Mouse (Mus musculus) liver, embryonic 14.5 days (tissue): ENCODE data around the gene Man1c1. TPM values are rescaled to one million over a fixed set of nuclear protein-coding genes. Genes with fewer than 3 reads are reported as not detected.
A peak's percentile ranks its signal among the peaks of the same experiment; 100 is the strongest.

Experiments used
- ATAC-seq: fragments of 200-750 bp; cut with Nextera tagmentation; 2 replicates; pipeline ENCODE4 v1.8.0; 2017; ENCODE audit warnings: moderate number of reproducible peaks, mild to moderate bottlenecking, moderate library complexity; ENCODE audit not compliant: insufficient read depth
- DNase-seq, 3 experiments: peaks; one replicate each; pipeline ENCODE4 v3.0.0-alpha.2; 2012 to 2013; ENCODE audit warnings: low read depth in 3 of 3, low spot score in 3 of 3
- H3K27ac ChIP-seq: fragments of 300-500 bp; sonication (generic); 2 replicates; pipeline ENCODE4 v1.5.1; 2014; ENCODE audit warnings: moderate library complexity, mild to moderate bottlenecking, control low read depth, inconsistent platforms
- H3K27me3 ChIP-seq: fragments of 300-500 bp; sonication (generic); 2 replicates; pipeline ENCODE4 v1.6.1; 2014; ENCODE audit warnings: mild to moderate bottlenecking, low read length, moderate library complexity; ENCODE audit not compliant: control insufficient read depth, insufficient read depth
- H3K36me3 ChIP-seq: fragments of 300-500 bp; sonication (generic); replicated peaks from 2 replicates; pipeline ENCODE4 v1.6.1; 2014; ENCODE audit warnings: low read depth; ENCODE audit not compliant: control insufficient read depth, insufficient read depth
- H3K4me1 ChIP-seq, 2 experiments: fragments of 200-500 bp in 1 of 2; fragments of 300-500 bp in 1 of 2; sonication (generic) in 1 of 2; replicated peaks; 2 replicates each; pipeline ENCODE4 v1.6.1; 2012 to 2014; ENCODE audit warnings: antibody characterized with exemption in 1 of 2, inconsistent platforms in 1 of 2, low read length in 1 of 2; ENCODE audit not compliant: control insufficient read depth in 2 of 2, insufficient read depth in 2 of 2
- H3K4me2 ChIP-seq: fragments of 300-500 bp; sonication (generic); 2 replicates; pipeline ENCODE4 v1.6.1; 2014; ENCODE audit warnings: low read depth, mild to moderate bottlenecking, control low read depth, moderate library complexity
- H3K4me3 ChIP-seq, 2 experiments: fragments of 200-500 bp in 1 of 2; fragments of 300-500 bp in 1 of 2; sonication (generic) in 1 of 2; 2 replicates each; pipeline ENCODE4 v1.5.1; 2012 to 2014; ENCODE audit warnings: low read depth in 2 of 2, low read length in 2 of 2, mild to moderate bottlenecking in 2 of 2, control low read depth in 1 of 2, inconsistent platforms in 1 of 2, moderate library complexity in 1 of 2; ENCODE audit not compliant: insufficient read depth in 1 of 2
- H3K9ac ChIP-seq: fragments of 300-500 bp; sonication (generic); replicated peaks from 2 replicates; pipeline ENCODE4 v1.6.1; 2014; ENCODE audit warnings: mild to moderate bottlenecking, control low read depth, moderate library complexity
- H3K9me3 ChIP-seq: fragments of 300-500 bp; sonication (generic); 2 replicates; pipeline ENCODE4 v1.6.1; 2016; ENCODE audit warnings: low read length, mixed read lengths; ENCODE audit not compliant: control insufficient read depth
- CTCF ChIP-seq: IDR thresholded peaks from 2 replicates; pipeline ENCODE4 v1.5.1; 2016; ENCODE audit warnings: antibody characterized with exemption, low read depth, control low read depth
- EP300 ChIP-seq: IDR thresholded peaks from 2 replicates; pipeline ENCODE4 v1.6.1; 2016; ENCODE audit warnings: antibody characterized with exemption, low read depth
- WGBS: fragments of 180-500 bp; shearing (Covaris S2); extraction: QIAGEN DNeasy Blood & Tissue Kit; methylation state at CpG from one replicate; pipeline ENCODE4 v1.1.7; 2014; ENCODE audit not compliant: insufficient replicate concordance; 5-methylcytosine and 5-hydroxymethylcytosine counted together
- polyA plus RNA-seq, 2 experiments: library from polyadenylated mRNA; depleted of rRNA in 1 of 2; stranded (reverse) in 1 of 2; unstranded in 1 of 2; fragments of >200 nt; fragmentation: Nextera tagmentation in 1 of 2; extraction: Ambion mirVana in 1 of 2; gene quantifications; 2 replicates each; pipeline versions ENCODE4 v1.2.1 to v1.2.3; 2012 to 2014

Gene Man1c1
- polyA plus RNA-seq, 2 experiments: 1.2 to 1.9 TPM

GRCm38 (mm10) chr4:134750825-134751224 lies 46.7 kb upstream of the Man1c1 start:
- 71% methylated on average over 6 of the region's 6 CpGs for whole genome bisulfite sequencing
- H3K4me1 ChIP-seq: peaks cover 27 to 48% of the 10 kb centered on the region in 2 experiments
- H3K4me3 ChIP-seq: no peak overlapping the region
- DNase-seq (no peak), ATAC-seq (no peak)
- no peaks in the 10 kb centered on the region for H3K27me3 ChIP-seq
- H3K27ac ChIP-seq: peak overlapping the region; percentile 76; the same call in 1 of the 2 replicates
- no peaks in the 10 kb centered on the region for H3K9me3 ChIP-seq
- TF ChIP-seq EP300 (no peak), CTCF (no peak)
- H3K4me2 ChIP-seq: no peak overlapping the region
- H3K36me3 ChIP-seq: peaks cover 44% of the 10 kb centered on the region
- no peak overlapping the region for H3K9ac ChIP-seq

GRCm38 (mm10) chr4:134750263-134750662 lies 46.2 kb upstream of the Man1c1 start:
- Histone ChIP-seq H3K9me3 (no peaks in the 10 kb centered on the region), H3K4me2 (no peak overlapping the region), H3K36me3 (peaks cover 45% of the 10 kb centered on the region), H3K4me1 (peaks cover 27 to 48% of the 10 kb centered on the region in 2 experiments), H3K4me3 (no peak overlapping the region), H3K9ac (no peak overlapping the region), H3K27me3 (no peaks in the 10 kb centered on the region), H3K27ac (no peak overlapping the region)
- no peak for DNase-seq
- no peak for ATAC-seq
- TF ChIP-seq EP300 (no peak), CTCF (no peak)
- 61% methylated on average over 5 of the region's 5 CpGs for WGBS

GRCm38 (mm10) chr4:134749301-134750030 lies 45.4 kb upstream of the Man1c1 start:
- H3K4me3 ChIP-seq: no peak overlapping the region
- 0 out of 2 replicates have a peak overlapping the region, but pooled peaks have one; percentile 10 for H3K27ac ChIP-seq
- no peaks in the 10 kb centered on the region for H3K9me3 ChIP-seq
- DNase-seq (peak; percentile 78 to 83 (median 81)), ATAC-seq (peak; percentile 16; the same call in 1 of the 2 replicates)
- H3K9ac ChIP-seq: no peak overlapping the region
- H3K4me1 ChIP-seq: peaks cover 24 to 48% of the 10 kb centered on the region in 2 experiments
- TF ChIP-seq CTCF: peak; percentile 94
- no peak for TF ChIP-seq EP300
- H3K36me3 ChIP-seq: peaks cover 47% of the 10 kb centered on the region
- no peak overlapping the region for H3K4me2 ChIP-seq
- 43% methylated on average over 21 of the region's 21 CpGs for WGBS
- no peaks in the 10 kb centered on the region for H3K27me3 ChIP-seq

DNA sequence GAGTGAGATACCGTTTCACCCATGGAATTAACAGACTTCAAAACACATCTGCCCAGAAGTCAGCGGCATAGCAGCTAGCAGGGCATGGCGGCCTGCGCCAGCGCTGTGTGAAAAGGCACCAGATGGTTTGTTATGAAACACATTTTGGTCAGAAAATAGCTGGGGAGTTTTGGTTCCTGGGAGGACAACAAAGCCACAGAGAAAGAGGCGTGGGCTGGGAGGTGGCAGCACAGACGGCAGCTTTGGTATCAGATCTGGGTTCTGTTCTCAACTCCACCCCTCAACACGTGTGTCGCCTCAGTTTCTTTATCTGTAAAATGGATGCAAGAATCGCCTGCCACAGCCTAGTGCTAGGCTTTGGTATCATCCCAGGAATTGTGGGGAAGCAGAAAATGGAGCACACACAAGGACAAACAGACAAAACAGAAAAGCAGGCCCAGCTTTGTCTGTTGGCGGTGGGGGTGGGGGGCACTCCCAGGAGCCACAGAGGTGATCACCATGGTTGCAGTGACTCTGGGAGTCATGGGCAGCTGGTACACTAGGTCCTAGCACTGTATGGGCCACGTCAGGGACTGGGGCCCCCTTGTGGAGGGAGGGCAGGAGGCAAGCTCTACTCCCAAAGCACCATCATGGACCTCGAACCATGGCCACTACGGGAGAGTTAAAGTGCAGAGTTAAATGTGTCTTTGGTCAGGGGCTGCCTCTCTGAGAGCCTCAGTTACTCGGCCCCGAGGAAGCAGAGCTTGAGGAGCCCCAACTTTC lies 42.0 kb upstream of the Man1c1 start:
- Histone ChIP-seq H3K9me3 (no peaks in the 10 kb centered on the region), H3K36me3 (peaks cover 42% of the 10 kb centered on the region), H3K9ac (no peak overlapping the region), H3K4me1 (peaks cover 7 to 17% of the 10 kb centered on the region in 2 experiments), H3K27ac (no peak overlapping the region), H3K4me2 (no peak overlapping the region), H3K4me3 (no peak overlapping the region), H3K27me3 (no peaks in the 10 kb centered on the region)
- ATAC-seq (no peak), DNase-seq (no peak)
- 59% methylated on average over 16 of the region's 16 CpGs for WGBS
- TF ChIP-seq EP300 (no peak), CTCF (peak; percentile 68)
